In the genomic region with DNA sequence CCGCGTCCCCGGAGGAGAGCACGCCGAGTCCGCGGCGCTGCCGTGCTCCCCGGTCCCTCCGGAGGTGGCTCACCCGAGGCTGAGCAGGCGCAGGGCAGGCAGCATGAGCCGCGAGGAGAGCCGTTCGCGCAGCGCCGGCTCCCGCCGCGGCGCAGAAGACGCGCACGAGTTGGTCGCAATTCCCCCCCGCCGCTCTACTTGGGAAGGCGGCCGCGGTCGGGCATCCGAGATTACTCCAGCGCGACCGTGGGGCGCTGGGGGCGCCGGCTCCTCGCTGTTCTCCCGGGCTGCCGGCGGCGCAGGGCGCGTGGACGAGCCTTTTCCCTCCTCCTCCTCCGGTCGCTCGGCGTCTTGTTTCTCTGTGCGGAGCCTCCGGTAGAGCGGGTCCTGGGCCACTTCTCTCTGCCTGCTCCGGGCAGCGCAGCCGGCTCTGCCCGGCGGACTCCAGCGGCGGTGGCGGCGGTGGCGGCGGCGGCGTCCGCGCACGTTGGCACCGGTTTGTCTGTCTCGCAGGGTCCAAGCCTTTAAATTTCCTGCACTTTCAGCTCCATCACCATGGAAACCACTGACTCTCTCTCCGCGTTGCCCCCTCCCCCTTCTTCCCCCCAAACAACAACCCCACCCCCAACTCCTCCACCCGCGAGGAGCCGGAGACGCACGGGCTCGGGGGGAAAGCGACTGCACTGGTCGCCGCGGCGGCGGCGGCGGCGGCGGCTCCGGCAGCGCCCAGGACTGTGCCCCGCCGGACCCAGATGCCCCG, we compare ENCODE assay signal across 8 mouse cellular contexts. TPM values are rescaled to one million over a fixed set of nuclear protein-coding genes. Genes with fewer than 3 reads are reported as not detected.
DNase-seq lines count a peak whose midpoint lies in the region; ATAC-seq and TF ChIP-seq lines count a peak whose summit lies in the region.

A gene (minus strand): TSS at position 277 of the 760 bp plus-strand sequence.

- peak within 1 kb of the TSS; percentile 55 for H3K9ac ChIP-seq in lung, embryonic 14.5 days
- peak within 1 kb of the TSS; percentile 81 for H3K9ac ChIP-seq in heart, embryonic 13.5 days
- H3K9ac ChIP-seq in liver, adult 2 months (ENCODE audit: low read depth, low read length), result no peak within 1 kb of the TSS

- DNase-seq in lung, embryonic 14.5 days, result peak; percentile 78
- DNase-seq in lung, adult 18-20 months, result no peak
- peak; percentile 86 for DNase-seq in embryo, embryonic 9.5 days (ENCODE audit: extremely low spot score)
- peak; percentile 55 for DNase-seq in kidney, postnatal 14 days
- DNase-seq in liver, adult 2 months (ENCODE audit: extremely low read depth, low read depth, low spot score), result no peak
- peak; percentile 23 for DNase-seq in ovary, postnatal 14 days (ENCODE audit: low spot score)

- H3K79me2 ChIP-seq in liver, adult 2 months (ENCODE audit: control insufficient read depth, insufficient read depth, low read length), result no peaks in the 10 kb centered on the region

- peak within 1 kb of the TSS; percentile 81 for H3K4me2 ChIP-seq in lung, embryonic 14.5 days
- H3K4me2 ChIP-seq in heart, embryonic 13.5 days, result peak within 1 kb of the TSS; percentile 93

- ATAC-seq in lung, embryonic 14.5 days (ENCODE audit: insufficient read depth), result peak; percentile 32
- no peak for ATAC-seq in heart, embryonic 13.5 days (ENCODE audit: extremely low read depth, insufficient number of reproducible peaks, low FRiP score, low TSS enrichment)
- ATAC-seq in erythroblast, adult 5-6 weeks (replicated peaks; ENCODE audit: low FRiP score, poor library complexity, severe bottlenecking), result no peak

- peaks cover 27% of the 10 kb centered on the region for H3K27me3 ChIP-seq in lung, embryonic 14.5 days (ENCODE audit: insufficient read depth, low read length)
- peaks cover 34% of the 10 kb centered on the region for H3K27me3 ChIP-seq in heart, embryonic 13.5 days (replicated peaks)
- peaks cover 18% of the 10 kb centered on the region; the same call in 1 of the 2 replicates for H3K27me3 ChIP-seq in liver, adult 2 months (ENCODE audit: control insufficient read depth, insufficient read depth, low read length)

- H3K27ac ChIP-seq in lung, embryonic 14.5 days (ENCODE audit: low read depth), result peak within 1 kb of the TSS; percentile 70
- peak within 1 kb of the TSS; percentile 78 for H3K27ac ChIP-seq in heart, embryonic 13.5 days (replicated peaks)
- H3K27ac ChIP-seq in liver, adult 2 months (replicated peaks; ENCODE audit: insufficient read depth, low read depth, low read length), result no peak within 1 kb of the TSS

- H3K4me3 ChIP-seq in lung, embryonic 14.5 days (ENCODE audit: low read depth, low read length), result peak within 1 kb of the TSS; percentile 57
- H3K4me3 ChIP-seq in heart, embryonic 13.5 days, result peak within 1 kb of the TSS; percentile 77
- H3K4me3 ChIP-seq in liver, adult 2 months (ENCODE audit: insufficient read depth, low read depth, low read length), result peak within 1 kb of the TSS; percentile 17; the same call in 1 of the 2 replicates

- H3K9me3 ChIP-seq in lung, embryonic 14.5 days (ENCODE audit: low read depth, low read length), result no peaks in the 10 kb centered on the region
- peaks cover 5% of the 10 kb centered on the region; the same call in 1 of the 2 replicates for H3K9me3 ChIP-seq in heart, embryonic 13.5 days

- no peaks in the 10 kb centered on the region for H3K36me3 ChIP-seq in lung, embryonic 14.5 days (ENCODE audit: insufficient read depth)
- no peaks in the 10 kb centered on the region for H3K36me3 ChIP-seq in heart, embryonic 13.5 days
- no peaks in the 10 kb centered on the region for H3K36me3 ChIP-seq in liver, adult 2 months (ENCODE audit: control insufficient read depth, insufficient read depth, low read length)

- H3K4me1 ChIP-seq in lung, embryonic 14.5 days (ENCODE audit: insufficient read depth), result peaks cover 12% of the 10 kb centered on the region
- peaks cover 26% of the 10 kb centered on the region for H3K4me1 ChIP-seq in heart, embryonic 13.5 days
- H3K4me1 ChIP-seq in liver, adult 2 months (ENCODE audit: control insufficient read depth, insufficient read depth, low read length), result no peaks in the 10 kb centered on the region

- under 1% methylated on average over 90 of the region's 97 CpGs for WGBS in lung, embryonic 14.5 days
- under 1% methylated on average over 97 of the region's 97 CpGs for WGBS in heart, embryonic 13.5 days
- WGBS in liver, adult 2 months, result under 1% methylated on average over 97 of the region's 97 CpGs

- no peak for TF ChIP-seq CTCF in lung, embryonic 14.5 days (IDR thresholded peaks at IDR 0.05; ENCODE audit: low read depth)
- TF ChIP-seq CTCF in liver, adult 2 months (IDR thresholded peaks at IDR 0.05; ENCODE audit: low read depth, low read length), result no peak

- TF ChIP-seq POLR2A in liver, adult 2 months (IDR thresholded peaks at IDR 0.05; ENCODE audit: extremely low read depth, insufficient read depth, low read length), result no peak

RNA-seq across cellular contexts. Expression of the gene that starts here (rescaled TPM):
- polyA plus RNA-seq in lung, embryonic 14.5 days (2014; fragmentation: Nextera tagmentation; extraction: Ambion mirVana), result 2.8 and 2.9 TPM in 2 replicates
- 0.47 and 0.55 TPM in 2 replicates for polyA plus RNA-seq in heart, embryonic 13.5 days (2015; fragmentation: Nextera tagmentation; extraction: Ambion mirVana)
- total RNA-seq in liver, adult 2 months (2014; rRNA removed), result not detected in 2 replicates
- polyA plus RNA-seq in liver, adult 2 months (2012; rRNA removed), result not detected in 2 replicates
- total RNA-seq in erythroblast, adult 5-6 weeks (2015; ENCODE audit: low replicate concordance), result not detected in 2 replicates
- not detected in 2 replicates for total RNA-seq in erythroblast, adult 5-6 weeks (2017; ENCODE audit: low replicate concordance)

Comparison
In these comparisons a context has a peak if more than half of its experiments do, and no peak if none do; other contexts are left out.
1. DNase-seq: peak in lung, embryonic 14.5 days (single experiment), embryo, embryonic 9.5 days (single experiment), kidney, postnatal 14 days (single experiment) and ovary, postnatal 14 days (single experiment); none in lung, adult 18-20 months (0 of 2) and liver, adult 2 months (single experiment).
2. H3K4me3 ChIP-seq: peak in every context shown above with its lines; median percentile 77 in heart, embryonic 13.5 days; 57 in lung, embryonic 14.5 days; 17 in liver, adult 2 months.